Mouse (Mus musculus) thymus, postnatal 10 days (tissue): ENCODE data around the gene Armc10.
A peak's percentile ranks its signal among the peaks of the same experiment; 100 is the strongest.
"Not testable (repeated sequence)": the region's sequence is repeated elsewhere in the genome, so short reads cannot be mapped to it uniquely, and the experiment has no call there.

Experiments
- DNase-seq, 2 experiments: peaks; one replicate each; pipeline ENCODE4 v3.0.0; 2021; ENCODE audit warnings: low spot score in 2 of 2

Armc10 gene

DNA sequence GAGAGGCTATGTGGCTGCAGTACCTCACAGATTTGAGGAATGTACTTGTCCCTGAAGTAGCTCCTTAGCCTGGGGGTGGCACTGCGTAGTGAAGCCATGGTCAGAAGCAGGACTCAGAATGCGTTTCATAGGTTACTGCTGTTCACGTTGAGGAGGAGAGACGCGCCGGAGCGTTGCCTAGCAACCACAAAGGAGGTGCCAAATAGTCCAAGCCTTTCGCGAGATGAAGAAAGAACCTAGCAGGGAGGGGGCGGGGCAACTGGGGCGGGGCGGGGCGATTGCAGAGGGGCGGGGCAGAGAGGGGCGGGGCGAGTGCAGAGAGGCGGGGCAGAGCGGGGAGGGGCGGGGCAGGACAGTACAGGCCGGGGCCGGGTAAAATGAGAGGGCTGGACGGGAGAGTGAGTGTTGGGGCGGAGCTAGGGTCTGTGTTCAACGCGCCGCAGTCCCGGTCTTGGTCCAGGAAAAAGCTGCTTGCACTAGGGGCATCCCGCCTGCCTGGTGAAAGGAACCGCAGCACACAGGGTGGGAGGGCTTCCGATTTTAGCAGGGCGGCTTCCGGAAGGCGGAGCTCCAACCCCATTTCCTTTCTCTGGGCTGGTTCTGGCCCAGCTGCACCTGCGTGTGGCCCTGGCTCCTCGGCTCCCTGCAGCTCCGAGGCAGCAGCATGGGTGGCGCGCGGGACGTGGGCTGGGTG is at the start of gene Armc10, which contains the start of gene Fbxl13:
Gene Armc10 (plus strand): TSS at position 375 of the 694 bp plus-strand sequence.
Gene Fbxl13 (minus strand): TSS at position 196 of the 694 bp plus-strand sequence.
- peak; percentile 85 to 87 for DNase-seq

DNA sequence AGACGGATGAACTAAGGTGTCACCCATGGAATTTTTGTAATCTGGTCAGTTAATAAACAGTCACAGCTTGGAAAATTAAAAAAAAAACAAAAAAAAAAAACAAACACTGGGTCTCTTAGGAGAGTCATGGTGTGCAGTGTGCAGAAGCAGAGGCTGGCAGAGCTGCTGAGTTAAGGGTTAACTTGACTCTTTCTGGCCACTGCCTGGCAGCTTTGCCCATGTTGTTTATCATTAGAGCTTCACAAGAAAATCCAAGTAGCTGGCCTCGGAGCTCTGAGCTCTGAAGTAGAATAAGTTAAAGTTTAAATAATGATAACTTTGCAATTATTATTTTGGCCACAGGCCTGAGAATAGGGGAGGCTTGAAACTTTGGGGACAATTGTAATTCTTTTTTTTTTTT is 46.1 kb upstream of the Armc10 start:
- not testable (repeated sequence) for DNase-seq

DNA sequence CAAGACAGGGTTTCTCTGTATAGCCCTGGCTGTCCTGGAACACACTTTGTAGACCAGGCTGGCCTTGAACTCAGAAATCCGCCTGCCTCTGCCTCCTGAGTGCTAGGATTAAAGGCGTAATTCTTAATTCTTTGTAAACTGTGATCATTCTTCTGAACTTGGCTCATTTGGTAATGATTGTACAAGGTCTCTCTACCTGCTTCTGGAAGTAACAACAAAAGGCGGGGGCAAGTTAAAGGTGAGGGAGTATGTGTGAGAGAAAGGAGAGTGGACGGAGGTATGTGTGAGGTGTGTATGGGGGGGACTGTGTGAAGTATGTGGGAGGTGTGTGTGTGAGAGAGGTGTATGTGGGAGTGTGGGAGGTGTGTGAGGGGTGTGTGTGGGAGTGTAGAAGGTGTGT is 45.7 kb upstream of the Armc10 start:
- DNase-seq, result no peak

DNA sequence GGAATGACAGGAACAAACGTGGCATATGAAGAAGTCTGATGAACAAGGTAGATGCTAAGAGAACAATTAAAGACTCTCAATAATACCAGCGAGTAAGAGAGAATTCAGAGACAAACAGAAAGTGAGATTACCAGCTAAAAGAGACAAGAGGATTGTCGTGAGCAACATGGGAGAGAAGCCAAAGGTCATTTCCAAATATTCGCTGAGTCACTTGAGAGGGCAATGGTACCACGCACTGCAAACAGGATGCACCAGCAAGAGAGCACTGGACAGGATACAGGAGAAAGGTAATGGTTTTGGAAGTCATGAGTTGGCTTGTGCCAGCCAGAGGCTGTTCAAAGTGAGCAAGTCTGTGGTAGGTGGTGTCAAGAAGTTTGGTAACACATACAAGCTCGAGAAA is 39.7 kb upstream of the Armc10 start:
- no peak for DNase-seq

DNA sequence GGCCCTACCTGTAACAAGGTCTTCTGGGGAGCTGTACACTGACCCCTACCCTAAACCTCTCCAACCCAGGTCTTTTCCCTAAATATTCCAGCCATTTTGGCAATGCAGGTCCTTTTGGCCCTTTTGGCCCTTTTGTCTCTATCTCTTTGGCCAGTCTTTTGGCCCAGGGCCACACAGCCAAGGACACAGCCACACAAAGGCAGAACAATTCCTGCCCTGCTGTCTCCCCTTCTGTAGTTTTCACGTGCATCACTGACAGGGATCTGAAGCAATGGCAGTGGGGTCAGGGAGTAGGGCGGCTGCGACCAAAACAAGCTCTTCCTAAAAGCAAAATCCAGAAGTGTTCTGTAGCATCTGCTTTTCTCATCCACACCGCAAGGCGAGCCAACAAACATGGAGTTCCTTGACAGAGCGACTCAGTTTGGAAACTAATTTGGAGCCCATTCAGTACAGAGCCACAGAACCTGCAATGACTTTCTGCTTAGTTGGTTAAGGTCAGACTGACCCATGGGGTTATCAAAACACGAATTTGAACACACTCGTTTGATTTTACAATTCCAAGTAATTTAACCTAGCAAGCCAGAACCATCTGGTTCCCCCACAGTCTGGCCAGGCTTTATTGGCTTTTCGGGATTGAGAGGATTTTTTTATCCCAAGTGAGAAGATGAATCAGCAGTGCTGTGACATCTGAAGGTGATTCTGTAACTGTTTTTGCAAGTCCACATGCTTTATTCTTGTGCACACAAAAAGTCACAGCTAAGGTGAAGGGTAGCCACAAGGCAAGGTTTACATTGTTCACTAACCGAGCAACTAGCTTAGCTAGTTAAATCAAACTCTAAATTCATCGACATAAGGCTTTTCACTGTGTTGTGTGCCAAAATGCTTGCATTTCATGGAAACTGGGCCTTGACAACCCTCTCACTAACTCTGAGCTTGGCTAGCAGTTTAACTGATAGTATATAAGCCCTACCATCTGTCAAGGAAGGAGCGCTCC is 37.0 kb upstream of the Armc10 start:
- no peak for DNase-seq

DNA sequence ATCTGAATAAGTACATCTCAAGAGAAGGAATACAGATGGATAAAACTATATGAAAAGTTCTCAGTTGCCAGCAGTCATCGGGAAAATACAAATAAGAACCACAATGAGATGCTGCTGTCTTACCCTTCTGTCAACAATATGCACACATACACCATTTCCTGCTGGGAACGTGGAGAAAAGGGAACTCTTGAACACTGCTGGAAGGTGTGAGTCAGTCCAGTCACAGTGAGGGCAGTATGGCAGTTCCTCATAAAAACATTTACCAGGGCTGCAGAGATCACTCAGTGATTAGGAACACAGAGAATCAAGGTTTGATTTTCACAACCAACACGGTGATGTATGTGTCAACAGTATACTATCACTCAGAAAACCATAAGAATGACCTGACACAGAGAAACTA is 34.6 kb upstream of the Armc10 start:
- no peak for DNase-seq

DNA sequence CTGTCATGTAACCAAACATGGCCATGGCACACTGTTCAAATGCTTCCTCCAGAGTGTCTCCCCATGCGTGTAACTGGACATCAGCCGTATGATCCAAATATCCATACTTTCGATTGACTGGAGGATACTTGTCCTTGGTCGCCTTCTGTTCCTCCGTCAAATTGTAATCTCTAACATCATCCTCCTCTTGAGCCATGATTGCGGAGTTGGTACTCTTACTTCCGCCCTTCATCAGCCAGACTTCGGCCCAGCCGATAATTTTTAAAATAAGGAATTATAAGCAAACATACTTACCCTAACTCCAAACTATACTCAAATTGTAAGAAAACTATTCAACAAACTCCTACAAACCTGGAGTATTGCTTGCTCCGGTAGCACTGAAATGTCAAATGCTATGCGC is 31.3 kb upstream of the Armc10 start:
- not testable (repeated sequence) for DNase-seq

DNA sequence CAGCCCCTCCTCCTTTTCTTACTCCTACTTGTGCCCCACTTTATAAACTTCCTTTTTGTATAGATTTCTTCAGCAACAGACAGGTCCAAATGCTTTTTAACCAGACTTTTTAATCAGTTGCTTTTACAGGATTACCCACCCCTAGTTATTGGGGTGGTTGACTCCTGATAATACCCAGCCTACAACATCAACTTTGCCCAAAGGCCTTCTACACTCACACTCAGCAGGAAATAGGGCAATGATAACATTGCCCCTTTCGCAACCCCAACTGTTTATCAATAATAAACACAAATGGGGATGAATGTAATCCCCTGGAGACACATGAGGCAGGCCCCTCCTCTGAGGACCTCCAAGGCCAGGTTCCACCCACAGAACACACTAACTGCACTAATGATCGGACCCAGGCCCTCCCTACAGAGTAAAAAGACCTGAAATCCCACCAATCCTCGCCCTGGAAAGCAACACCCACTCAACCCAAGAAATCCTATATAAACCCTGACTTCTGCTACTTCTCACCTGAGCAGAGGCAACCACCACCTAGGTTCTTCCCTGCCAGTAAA is 29.1 kb upstream of the Armc10 start:
- no peak for DNase-seq

DNA sequence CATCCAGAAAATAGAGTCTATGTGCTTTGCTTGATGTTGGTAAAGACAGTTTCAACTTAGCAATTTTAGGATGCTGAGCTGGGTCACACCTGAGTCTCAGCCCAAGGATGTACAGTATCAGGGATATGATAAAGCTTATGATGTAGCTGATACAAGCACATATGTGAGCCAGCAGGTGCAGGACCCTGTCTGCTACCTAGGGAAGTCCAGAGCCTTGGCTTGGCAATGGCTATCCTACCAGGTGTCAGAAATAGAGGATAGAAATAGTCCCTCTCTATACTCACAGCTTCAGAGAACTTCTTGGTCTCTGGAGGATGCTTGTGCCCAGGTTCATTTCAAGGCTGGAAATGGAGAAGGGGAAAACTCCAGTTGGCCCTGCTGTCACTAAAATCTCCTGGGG is 19.7 kb upstream of the Armc10 start:
- no peak for DNase-seq

DNA sequence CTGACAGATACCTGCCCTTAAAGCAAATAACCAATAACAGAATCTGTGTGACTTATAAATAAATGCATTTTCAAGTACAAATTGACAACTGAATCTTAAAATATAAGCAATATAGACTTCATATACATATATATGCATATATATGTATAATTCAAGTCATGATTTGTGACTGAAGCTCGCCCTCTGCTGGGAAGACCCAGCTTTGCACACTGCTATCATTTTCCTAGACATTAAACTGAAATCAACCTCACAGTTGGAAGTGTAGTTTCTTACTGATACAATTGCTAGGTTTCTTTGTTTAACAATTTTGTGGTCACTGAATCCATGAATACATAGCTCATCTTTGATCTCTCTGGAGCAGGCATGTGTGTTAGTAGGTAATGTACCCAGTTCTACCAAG is 4.7 kb upstream of the Armc10 start:
- peak in 1 of 2 experiments; percentile 36 for DNase-seq

DNA sequence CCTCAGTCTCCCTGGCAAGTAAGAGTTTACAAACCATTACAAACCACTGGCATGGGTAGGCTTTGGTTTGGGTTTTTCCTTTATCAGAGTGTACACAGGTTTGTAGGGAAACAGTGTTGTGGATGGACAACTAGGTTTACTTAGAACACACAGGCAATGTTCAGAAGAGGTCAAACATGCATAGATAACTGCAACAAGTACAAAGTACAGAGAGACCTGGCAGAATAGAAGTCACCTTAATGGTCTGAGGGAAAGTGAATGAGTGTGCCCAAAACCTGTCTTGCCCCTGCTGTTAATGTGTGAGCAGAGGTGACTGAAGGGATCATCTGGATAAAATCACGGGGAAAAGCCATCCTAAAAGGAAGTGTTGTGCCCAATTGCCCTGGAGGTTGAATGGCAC is 2.0 kb upstream of the Armc10 start:
- no peak for DNase-seq

DNA sequence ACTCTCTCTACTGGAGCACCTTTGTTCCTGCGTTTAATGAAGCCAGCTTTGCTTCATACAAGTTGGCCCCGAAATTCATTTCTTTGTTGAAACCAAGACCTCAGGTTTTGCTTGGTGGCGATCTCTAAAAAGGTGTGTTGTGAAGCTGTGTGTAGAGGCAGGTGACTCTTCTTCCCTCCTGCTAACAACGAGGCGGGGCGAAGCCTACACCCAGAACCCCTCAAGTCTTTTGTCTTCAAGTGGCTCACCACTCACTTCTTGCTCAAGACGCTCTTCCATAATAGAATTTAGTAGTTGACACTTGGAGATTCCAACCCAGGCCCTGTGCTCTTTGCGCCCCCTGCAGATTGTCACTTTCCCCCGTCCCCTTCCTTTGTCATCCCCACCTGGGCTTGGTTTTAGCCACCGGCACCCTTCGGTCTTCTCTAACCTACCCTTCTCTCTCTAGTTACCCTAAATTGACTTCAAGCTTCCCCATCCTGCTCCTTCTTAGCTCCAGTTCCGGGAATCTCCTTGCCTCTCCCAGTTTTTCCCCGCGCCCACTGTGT is 648 bp upstream of the Armc10 start:
- peak in 1 of 2 experiments; percentile 59 for DNase-seq

DNA sequence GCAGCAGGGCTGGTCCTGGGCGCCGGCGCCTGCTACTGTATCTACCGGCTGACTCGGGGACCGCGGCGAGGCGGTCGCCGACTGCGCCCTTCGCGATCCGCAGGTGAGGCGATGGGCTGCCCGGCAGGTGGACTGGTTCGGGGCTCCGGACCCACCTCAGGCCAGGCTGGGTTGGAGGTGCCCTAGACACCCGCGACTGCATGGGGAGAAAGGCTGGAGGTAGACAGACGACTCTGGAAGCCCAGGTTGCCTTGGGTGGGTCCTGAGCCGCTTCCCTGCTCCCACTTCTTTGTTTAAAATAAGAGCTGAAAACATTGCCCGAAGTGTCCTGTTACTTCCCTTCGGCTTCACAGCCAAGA is 499 bp downstream of the Armc10 start:
- DNase-seq, result no peak

DNA sequence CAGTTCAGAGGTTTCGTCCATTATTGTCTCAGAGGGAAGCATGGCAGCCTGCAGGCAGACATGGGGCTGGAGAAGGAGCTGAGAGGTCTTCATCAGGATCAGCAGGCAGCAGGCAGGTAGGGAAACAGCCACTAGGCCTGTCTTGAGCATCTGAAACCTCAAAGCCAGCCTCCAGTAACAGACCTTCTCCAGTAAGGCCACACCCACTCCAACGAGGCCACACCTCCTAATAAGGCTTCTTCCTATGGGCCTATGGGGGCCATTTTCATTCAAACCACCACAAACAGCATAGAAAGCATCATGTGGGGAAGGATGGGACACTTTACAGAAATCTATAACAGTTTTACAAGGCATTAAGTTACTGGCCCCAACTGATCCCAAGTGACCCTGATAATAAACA is 5.1 kb downstream of the Armc10 start:
- no peak for DNase-seq

DNA sequence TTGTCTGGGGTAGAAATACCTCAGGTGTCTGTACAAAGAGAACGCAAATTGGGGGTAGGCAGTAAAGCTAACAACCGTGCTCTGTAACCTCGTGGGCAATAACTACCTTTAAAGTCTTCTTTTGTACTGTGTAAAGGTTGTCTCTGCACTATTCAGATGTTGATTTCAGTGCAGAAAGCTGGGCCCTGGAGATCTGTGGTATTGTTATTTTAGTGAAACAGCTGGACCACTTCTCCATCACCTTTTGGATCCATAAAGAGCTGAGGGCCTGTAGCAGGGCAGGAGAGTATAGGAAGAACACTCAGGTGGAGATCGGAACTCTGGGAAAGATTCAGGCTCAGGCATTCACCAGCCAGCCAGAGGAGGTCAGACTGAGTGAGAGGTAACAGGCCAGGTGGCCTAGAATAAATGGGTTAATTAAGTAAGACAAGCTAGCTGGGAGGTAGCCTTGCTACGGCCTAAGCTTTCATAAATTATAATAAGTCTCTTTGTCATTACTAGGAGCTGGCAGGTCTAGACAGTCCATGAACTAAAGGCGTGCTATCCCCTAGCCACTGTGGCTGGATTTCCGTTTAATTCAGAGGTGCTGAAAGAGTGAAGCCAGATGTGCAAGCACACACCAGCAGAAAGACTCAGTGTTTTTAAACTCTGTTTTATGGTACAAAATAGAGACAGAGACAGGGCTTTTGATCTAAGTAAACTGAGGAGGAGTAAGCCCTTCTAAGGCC is 6.4 kb downstream of the Armc10 start:
- no peak for DNase-seq

DNA sequence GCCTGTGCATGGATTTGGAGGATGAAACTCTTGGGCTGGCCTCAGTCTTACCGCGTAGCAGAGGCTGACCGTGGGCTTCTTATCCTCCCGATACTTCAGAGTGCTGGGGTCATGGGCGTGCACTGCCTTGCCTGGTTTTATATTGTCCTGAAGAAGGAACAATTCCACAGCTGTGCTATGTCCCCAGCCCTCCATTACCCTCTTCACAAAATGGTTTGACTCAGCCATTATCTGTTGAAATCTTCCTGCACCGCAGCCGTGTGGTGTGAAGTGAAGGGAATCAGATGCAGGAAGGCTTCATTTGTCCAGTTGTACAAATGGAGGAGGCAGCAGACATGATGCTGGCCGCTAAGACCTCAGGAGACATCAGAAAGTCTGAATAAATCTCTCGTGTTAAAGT is 11.3 kb downstream of the Armc10 start:
- no peak for DNase-seq

DNA sequence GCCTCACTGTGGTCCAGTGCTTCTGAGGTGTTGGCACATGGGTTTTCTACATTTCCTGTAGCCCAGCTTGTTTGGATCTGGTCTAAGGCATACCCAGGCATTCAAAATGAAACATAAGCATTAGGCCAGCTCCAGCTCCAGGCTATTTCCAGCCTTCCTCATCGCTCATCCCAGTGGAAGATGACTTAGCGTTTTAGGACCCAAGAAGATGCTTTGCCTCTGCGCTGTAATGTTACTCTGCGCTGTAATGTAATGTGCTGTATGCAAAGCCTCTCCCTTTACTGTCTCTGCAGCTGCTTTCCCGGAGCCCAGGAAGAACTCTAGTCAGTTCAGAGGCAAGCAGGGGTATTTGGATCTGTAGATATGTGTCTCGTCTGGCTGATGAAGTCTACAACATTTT is 12.4 kb downstream of the Armc10 start:
- DNase-seq, result no peak

DNA sequence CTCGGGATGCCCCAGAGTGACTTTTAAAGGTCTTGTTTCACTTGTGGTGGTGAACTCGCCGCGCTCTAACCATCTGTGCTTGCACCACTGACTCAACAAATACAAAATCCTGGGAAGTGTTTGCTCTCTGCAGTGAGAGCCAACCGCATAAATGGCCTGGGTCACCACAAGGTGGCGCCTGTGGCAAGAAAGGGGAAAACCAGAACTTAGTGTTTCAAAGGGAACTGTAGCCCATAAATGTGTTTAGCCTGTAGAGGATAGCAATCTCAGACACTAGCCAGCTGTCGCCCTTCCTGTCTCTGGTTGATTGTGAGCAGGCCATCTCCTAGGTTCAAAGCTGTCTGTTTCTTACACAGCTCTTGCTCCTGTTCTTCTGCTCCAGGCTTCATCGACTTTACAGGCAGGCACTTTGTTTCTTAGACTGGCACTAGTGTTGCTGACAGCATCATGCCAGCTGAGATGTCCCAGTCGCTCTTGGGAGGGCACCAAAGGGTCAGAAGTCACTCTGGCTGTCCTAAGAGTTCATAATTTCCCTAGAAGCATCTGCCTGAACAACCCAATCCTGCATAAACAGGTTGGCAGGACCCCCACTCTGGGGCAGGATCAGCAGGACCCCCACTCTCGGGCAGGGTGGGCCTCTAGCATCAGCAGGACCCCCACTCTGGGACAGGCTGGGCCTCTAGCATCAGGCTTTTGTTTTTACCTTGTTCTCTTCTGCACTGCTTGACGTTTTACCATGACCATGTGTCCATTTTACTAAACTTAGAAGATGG is 13.2 kb downstream of the Armc10 start:
- DNase-seq, result peak; percentile 48 to 79

DNA sequence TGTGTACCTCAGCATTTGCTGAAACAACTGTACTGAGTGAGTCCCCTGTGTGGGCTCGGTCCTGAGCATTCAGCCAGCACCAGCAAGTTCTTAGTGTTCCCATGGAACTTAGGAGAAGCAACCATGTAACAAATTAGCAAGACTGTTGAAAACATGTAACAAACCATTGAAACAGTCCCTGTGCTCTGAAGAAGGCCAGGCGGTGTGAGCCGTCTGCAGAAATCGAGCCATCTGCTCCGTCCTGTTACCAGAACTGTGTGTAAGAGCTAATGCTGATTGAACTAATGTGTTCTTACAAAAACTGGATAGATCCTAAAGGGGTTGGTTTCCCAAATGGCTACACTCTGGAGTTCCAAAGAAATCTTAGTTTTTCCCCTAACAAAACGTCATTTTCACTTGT is 15.2 kb downstream of the Armc10 start:
- DNase-seq, result no peak

DNA sequence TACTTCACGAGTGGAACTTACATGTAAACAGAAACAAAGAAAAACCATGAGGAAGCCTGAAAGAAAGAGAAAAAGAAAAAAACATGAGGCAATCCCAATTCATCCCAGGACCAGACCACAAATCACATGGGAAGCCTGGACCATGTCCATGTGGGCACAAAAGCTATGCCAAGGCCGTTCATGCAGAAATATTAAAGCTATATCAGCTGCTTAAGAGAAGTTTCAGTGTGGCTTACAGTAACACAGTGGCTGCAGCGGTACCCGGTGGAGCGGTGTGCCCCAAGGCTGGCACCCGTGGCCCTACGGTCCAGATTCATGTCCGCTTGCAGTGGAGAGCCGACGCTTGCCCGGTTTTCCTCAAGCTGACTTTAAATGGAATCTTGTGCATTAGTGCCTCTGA is 17.5 kb downstream of the Armc10 start:
- no peak for DNase-seq
